Mouse (Mus musculus) heart, embryonic 14.5 days (tissue): ENCODE data around the gene Scube1. TPM values are rescaled to one million over a fixed set of nuclear protein-coding genes. Genes with fewer than 3 reads are reported as not detected.

Source experiments
- ATAC-seq: fragments of 200-750 bp; cut with Nextera tagmentation; 2 replicates; pipeline ENCODE4 v1.8.0; 2017; ENCODE audit warnings: low read depth, moderate TSS enrichment; ENCODE audit not compliant: insufficient number of reproducible peaks, insufficient read depth, low FRiP score
- H3K27ac ChIP-seq, 2 experiments: fragments of 200-500 bp in 1 of 2; fragments of 300-500 bp in 1 of 2; sonication (generic) in 1 of 2; replicated peaks in 1 of 2; 2 replicates each; pipeline ENCODE4 v1.5.1; 2012 to 2014; ENCODE audit warnings: low read depth in 2 of 2, low read length in 2 of 2, control low read depth in 1 of 2, mild to moderate bottlenecking in 1 of 2, mixed read lengths in 1 of 2; ENCODE audit not compliant: control insufficient read depth in 1 of 2, insufficient read depth in 1 of 2
- H3K27me3 ChIP-seq: fragments of 300-500 bp; sonication (generic); 2 replicates; pipeline ENCODE4 v1.6.1; 2014; ENCODE audit warnings: mild to moderate bottlenecking, low read length, control low read depth; ENCODE audit not compliant: control insufficient read depth, insufficient read depth
- H3K36me3 ChIP-seq: fragments of 300-500 bp; sonication (generic); 2 replicates; pipeline ENCODE4 v1.6.1; 2014; ENCODE audit warnings: mild to moderate bottlenecking, control low read depth, low read length, mixed read lengths; ENCODE audit not compliant: control insufficient read depth, insufficient read depth
- H3K4me1 ChIP-seq, 2 experiments: fragments of 200-500 bp in 1 of 2; fragments of 300-500 bp in 1 of 2; sonication (generic) in 1 of 2; 2 replicates each; pipeline ENCODE4 v1.6.1; 2012 to 2014; ENCODE audit warnings: low read length in 2 of 2, control low read depth in 1 of 2, mixed read lengths in 1 of 2; ENCODE audit not compliant: control insufficient read depth in 2 of 2, insufficient read depth in 2 of 2
- H3K4me2 ChIP-seq: fragments of 300-500 bp; sonication (generic); 2 replicates; pipeline ENCODE4 v1.6.1; 2014; ENCODE audit warnings: mild to moderate bottlenecking, low read length
- H3K4me3 ChIP-seq, 2 experiments: fragments of 200-500 bp in 1 of 2; fragments of 300-500 bp in 1 of 2; sonication (generic) in 1 of 2; 2 replicates each; pipeline ENCODE4 v1.5.1; 2012 to 2014; ENCODE audit warnings: low read length in 2 of 2, mild to moderate bottlenecking in 2 of 2, control low read depth in 1 of 2, low read depth in 1 of 2, moderate library complexity in 1 of 2; ENCODE audit not compliant: control insufficient read depth in 1 of 2, insufficient read depth in 1 of 2
- H3K9ac ChIP-seq: fragments of 300-500 bp; sonication (generic); 2 replicates; pipeline ENCODE4 v1.6.1; 2014; ENCODE audit warnings: mild to moderate bottlenecking, low read length
- H3K9me3 ChIP-seq: fragments of 300-500 bp; sonication (generic); 2 replicates; pipeline ENCODE4 v1.6.1; 2016; ENCODE audit warnings: low read length, control low read depth; ENCODE audit not compliant: control insufficient read depth
- WGBS: fragments of 180-500 bp; shearing (Covaris S2); extraction: QIAGEN DNeasy Blood & Tissue Kit; methylation state at CpG from one replicate; pipeline ENCODE4 v1.1.7; 2014; 5-methylcytosine and 5-hydroxymethylcytosine counted together
- polyA plus RNA-seq: library from polyadenylated mRNA; unstranded; fragments of >200 nt; fragmentation: Nextera tagmentation; extraction: Ambion mirVana; gene quantifications from 2 replicates; pipeline ENCODE4 v1.2.1, GENCODE M21; 2014

Scube1 gene
- 6.3 and 7.4 TPM in 2 replicates for polyA plus RNA-seq

DNA sequence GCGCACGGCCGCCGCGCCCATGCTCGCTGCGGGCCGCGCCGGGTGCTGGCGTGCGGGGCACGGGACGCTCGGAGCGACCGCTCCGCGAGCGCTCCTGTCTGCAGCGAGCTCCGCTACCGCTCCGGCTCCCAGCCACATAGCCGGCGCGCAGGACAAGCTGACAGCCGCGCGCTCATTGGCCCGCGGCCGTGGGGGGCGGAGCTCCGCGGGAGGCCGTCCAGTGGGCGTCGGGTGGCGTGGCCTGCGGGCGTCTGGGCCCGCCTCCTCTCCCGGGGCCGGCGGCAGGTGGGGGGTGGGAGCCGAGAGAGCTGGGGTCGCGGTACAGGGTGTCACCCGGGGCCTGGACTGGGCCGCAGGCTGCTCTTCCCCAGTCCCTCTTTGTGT lies at the start of gene Scube1:
TSS of gene Scube1 (minus strand) at position 136 of the 384 bp plus-strand sequence.
- peaks cover 60% of the 10 kb centered on the region for H3K27me3 ChIP-seq
- H3K9ac ChIP-seq: peak within 1 kb of the TSS; percentile 71
- peak within 1 kb of the TSS; percentile 60 to 61 for H3K4me3 ChIP-seq
- no peak within 1 kb of the TSS for H3K27ac ChIP-seq
- WGBS: under 1% methylated on average over 44 of the region's 51 CpGs
- ATAC-seq: peak; percentile 89
- H3K9me3 ChIP-seq: no peaks in the 10 kb centered on the region
- peaks cover 0 to 9% of the 10 kb centered on the region in 2 experiments; a peak in 2 of 4 replicates for H3K4me1 ChIP-seq
- H3K36me3 ChIP-seq: no peaks in the 10 kb centered on the region
- H3K4me2 ChIP-seq: peak within 1 kb of the TSS; percentile 96

DNA sequence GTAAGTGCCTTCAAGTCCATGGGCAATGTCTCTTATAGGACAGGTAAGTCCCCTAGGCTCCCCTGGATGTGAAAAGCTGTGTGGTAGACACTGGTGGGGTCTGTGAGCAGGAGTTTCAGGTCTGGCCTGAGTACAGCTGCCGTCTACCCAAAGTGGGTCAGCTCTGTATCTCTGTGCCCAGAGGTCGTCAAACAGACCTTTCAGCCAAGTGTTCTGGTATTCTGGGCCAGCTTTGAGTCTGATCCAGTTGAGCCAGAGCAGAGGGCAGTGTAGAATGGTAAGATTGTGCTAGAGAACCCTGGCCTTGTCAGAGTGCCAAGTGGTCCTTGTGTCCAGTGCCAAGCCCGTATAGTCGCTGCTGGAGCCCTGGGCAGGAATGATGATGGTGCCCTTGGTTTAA lies 48.1 kb upstream of the Scube1 start:
- H3K27me3 ChIP-seq: peaks cover 86% of the 10 kb centered on the region
- no peak overlapping the region for H3K9ac ChIP-seq
- H3K4me2 ChIP-seq: no peak overlapping the region
- H3K4me1 ChIP-seq: peaks cover 8 to 9% of the 10 kb centered on the region in 2 experiments; a peak in 3 of 4 replicates
- no peak for ATAC-seq
- no peak overlapping the region for H3K27ac ChIP-seq
- H3K36me3 ChIP-seq: no peaks in the 10 kb centered on the region
- no peaks in the 10 kb centered on the region for H3K9me3 ChIP-seq
- 72% methylated on average over 4 of the region's 4 CpGs for WGBS
- H3K4me3 ChIP-seq: no peak overlapping the region

DNA sequence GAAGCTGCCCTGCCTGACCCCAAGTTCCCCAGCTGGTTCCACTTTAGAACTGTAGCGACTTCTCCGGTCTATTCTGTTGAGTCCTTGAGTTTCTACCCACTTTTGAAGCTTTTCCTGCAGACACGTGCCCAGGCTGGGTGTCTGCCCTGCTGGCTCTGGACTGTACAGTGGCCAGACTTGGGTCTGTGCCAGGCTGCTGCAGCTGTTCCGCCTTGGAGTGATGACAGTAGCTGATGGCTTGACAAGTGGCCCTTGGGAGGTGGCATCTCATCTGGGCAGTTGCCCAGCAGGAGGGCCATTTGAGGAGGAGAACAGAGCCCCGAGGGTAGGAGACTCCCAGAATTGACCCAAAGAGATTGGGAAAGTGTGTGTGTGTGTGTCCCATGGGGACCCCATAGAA lies 47.6 kb upstream of the Scube1 start:
- Histone ChIP-seq H3K9me3 (no peaks in the 10 kb centered on the region), H3K4me1 (peaks cover 8 to 9% of the 10 kb centered on the region in 2 experiments; a peak in 3 of 4 replicates), H3K4me2 (no peak overlapping the region), H3K9ac (no peak overlapping the region), H3K4me3 (no peak overlapping the region), H3K27ac (no peak overlapping the region), H3K27me3 (peaks cover 87% of the 10 kb centered on the region), H3K36me3 (no peaks in the 10 kb centered on the region)
- WGBS: 28% methylated on average over 5 of the region's 5 CpGs
- peak; percentile 54; the same call in 1 of the 2 replicates for ATAC-seq

DNA sequence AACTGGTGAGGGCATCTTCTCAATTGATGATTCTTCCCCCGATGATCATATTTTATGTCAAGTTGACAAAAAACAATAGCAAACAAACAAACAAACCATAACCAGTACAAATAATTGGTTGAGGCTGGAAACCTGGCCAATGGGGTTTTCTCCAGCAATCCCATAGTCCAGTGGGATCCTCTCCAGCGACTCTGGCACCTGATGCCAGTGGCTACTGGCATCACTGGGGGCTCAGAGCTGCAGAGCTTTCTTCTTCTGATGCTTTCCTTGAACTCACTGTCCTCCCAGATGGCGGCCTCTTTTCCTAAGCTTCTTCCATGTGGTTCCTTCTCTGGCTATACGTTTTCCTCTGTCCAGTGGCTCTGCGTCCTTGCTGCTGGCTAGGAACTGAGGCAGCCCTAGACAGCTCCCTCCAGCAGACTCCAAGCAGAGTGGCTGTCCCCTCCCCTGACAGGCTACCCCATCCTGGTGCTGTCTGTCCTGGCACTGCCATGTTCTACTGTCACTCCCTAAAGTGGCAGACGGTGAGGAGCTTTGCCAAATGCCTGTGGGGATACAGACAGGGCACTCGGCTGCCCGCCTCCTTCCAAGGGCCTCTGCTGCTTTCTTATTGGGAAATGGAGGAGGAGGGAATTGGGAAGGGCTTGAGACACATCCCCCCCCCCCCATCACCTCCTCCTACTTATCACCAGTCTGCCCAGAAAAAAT lies 46.7 kb upstream of the Scube1 start:
- Histone ChIP-seq H3K9me3 (no peaks in the 10 kb centered on the region), H3K27ac (no peak overlapping the region), H3K4me2 (no peak overlapping the region), H3K4me1 (peaks cover 8 to 9% of the 10 kb centered on the region in 2 experiments; a peak in 3 of 4 replicates), H3K36me3 (no peaks in the 10 kb centered on the region), H3K9ac (no peak overlapping the region), H3K27me3 (peaks cover 80% of the 10 kb centered on the region), H3K4me3 (no peak overlapping the region)
- WGBS: 64% methylated on average over 8 of the region's 8 CpGs
- ATAC-seq: no peak

DNA sequence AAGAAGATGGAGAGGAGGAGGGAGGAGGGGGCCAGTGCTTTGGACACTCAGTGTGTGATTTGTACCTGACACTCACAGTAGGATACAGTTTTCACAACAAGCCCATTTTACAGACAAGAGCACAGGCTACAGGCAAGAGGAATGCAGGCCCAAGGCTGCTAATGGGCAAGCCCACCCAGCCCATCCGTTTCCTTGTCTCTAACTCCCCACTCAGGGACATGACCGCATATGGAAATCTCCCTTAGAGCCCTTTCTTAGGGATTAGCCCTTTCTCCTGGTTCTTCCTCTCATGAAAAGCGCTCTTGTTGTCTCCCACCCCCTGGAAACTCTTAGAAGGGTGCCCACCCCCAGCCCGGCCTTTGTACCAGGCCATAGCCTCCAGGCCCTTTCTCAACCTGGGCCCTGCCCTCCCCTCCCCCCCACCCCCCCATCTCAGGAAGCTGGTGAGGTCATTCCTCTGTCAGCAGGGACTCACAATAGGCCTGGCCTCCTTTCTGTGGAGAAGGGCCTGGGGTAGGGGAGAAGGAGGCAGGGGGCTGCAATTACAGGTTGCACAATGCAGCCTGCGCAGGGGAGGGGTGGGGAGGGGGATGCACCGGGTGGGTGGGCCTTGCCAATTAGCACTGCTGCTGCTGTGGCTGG lies 40.7 kb upstream of the Scube1 start:
- H3K4me2 ChIP-seq: no peak overlapping the region
- ATAC-seq: no peak
- no peak overlapping the region for H3K27ac ChIP-seq
- H3K4me1 ChIP-seq: peaks cover 2 to 6% of the 10 kb centered on the region in 2 experiments; a peak in 2 of 4 replicates
- H3K27me3 ChIP-seq: peaks cover 37% of the 10 kb centered on the region
- H3K9me3 ChIP-seq: no peaks in the 10 kb centered on the region
- 29% methylated on average over 6 of the region's 6 CpGs for WGBS
- no peak overlapping the region for H3K9ac ChIP-seq
- H3K4me3 ChIP-seq: no peak overlapping the region
- H3K36me3 ChIP-seq: no peaks in the 10 kb centered on the region

DNA sequence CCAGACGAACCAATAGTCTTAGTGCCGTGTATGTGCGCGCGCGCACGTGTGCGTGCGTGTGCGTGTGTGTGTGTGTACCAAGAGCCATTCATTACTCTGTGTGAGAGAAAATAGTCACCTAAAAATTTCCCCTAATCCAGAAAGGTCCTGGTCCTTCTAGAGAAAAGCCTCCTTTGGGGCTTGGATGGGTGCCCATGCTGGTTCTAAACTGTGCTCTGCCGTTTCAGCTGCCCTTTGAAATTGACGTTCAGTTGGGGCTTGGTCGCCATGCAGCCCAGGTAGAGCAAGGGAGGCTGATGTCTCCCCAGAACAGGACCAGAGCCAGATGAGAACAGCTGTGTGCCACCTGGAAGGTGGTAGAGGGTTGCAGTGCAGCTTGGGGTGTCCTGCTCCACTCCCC lies 36.7 kb upstream of the Scube1 start:
- Histone ChIP-seq H3K9me3 (no peaks in the 10 kb centered on the region), H3K27me3 (peaks cover 8% of the 10 kb centered on the region; the same call in 1 of the 2 replicates), H3K4me1 (peaks cover 2 to 6% of the 10 kb centered on the region in 2 experiments; a peak in 2 of 4 replicates), H3K27ac (no peak overlapping the region), H3K36me3 (no peaks in the 10 kb centered on the region), H3K9ac (no peak overlapping the region), H3K4me2 (no peak overlapping the region), H3K4me3 (no peak overlapping the region)
- ATAC-seq: no peak
- WGBS: 87% methylated on average over 13 of the region's 13 CpGs

DNA sequence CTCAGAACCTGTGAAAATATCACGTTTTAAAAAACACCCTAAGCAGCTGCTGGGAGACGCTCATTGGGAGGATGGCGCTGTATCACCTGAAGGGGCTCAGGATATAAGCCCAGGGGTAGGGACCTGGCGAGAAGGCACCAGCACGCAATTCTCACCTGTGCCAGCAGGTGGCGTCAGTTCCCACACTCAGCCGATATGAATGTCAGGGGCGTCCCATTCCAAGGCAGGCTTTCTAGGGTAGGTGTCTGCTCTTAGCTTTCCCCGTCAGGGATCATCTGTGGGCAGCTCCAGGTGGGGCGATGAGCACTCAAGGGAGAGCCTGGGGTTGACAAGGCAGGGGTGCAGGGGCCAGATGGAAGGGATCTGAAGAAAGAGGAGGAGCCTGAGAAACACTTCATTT lies 35.9 kb upstream of the Scube1 start:
- no peak overlapping the region for H3K9ac ChIP-seq
- H3K4me2 ChIP-seq: no peak overlapping the region
- H3K27ac ChIP-seq: no peak overlapping the region
- no peak for ATAC-seq
- 8% methylated on average over 10 of the region's 10 CpGs for WGBS
- H3K4me1 ChIP-seq: peaks cover 2 to 5% of the 10 kb centered on the region in 2 experiments; a peak in 2 of 4 replicates
- no peaks in the 10 kb centered on the region for H3K9me3 ChIP-seq
- H3K4me3 ChIP-seq: no peak overlapping the region
- H3K36me3 ChIP-seq: no peaks in the 10 kb centered on the region
- peaks cover 6% of the 10 kb centered on the region; the same call in 1 of the 2 replicates for H3K27me3 ChIP-seq
